In genomic region chr15:84313566-84313878, GRCm38 (mm10) we compare ENCODE assay signal across 9 mouse cellular contexts. TPM values are rescaled to one million over a fixed set of nuclear protein-coding genes. Genes with fewer than 3 reads are reported as not detected.
DNase-seq lines count a peak whose midpoint lies in the region; ATAC-seq and TF ChIP-seq lines count a peak whose summit lies in the region.
"Had no signal": no experiment of that assay in that cellular context is flagged by ENCODE, and none has a peak within 500 bp of the region (broad histone marks: within the 10 kb centered on the region; RNA-seq: fewer than 3 reads in every experiment).

No protein-coding gene starts in this region.

- no peaks in the 10 kb centered on the region for H3K27me3 ChIP-seq in heart, embryonic 13.5 days (replicated peaks)
- H3K27me3 ChIP-seq in limb, embryonic 15.5 days = no peaks in the 10 kb centered on the region
- H3K27me3 ChIP-seq in spleen, adult 2 months (ENCODE audit: control insufficient read depth, insufficient read depth, low read length) = no peaks in the 10 kb centered on the region
- no peaks in the 10 kb centered on the region for H3K27me3 ChIP-seq in forebrain, embryonic 15.5 days

- WGBS in heart, embryonic 13.5 days = 43% methylated on average over 9 of the region's 9 CpGs
- WGBS in limb, embryonic 15.5 days = 15% methylated on average over 9 of the region's 9 CpGs
- 11% methylated on average over 9 of the region's 9 CpGs for WGBS in spleen, adult 2 months
- 31% methylated on average over 9 of the region's 9 CpGs for WGBS in forebrain, embryonic 15.5 days

- peaks cover 51% of the 10 kb centered on the region for H3K4me1 ChIP-seq in heart, embryonic 13.5 days
- H3K4me1 ChIP-seq in limb, embryonic 15.5 days = peaks cover 37% of the 10 kb centered on the region
- H3K4me1 ChIP-seq in spleen, adult 2 months (ENCODE audit: control insufficient read depth, insufficient read depth, insufficient read length) = peaks cover 30% of the 10 kb centered on the region; the same call in 1 of the 2 replicates
- H3K4me1 ChIP-seq in forebrain, embryonic 15.5 days = peaks cover 42% of the 10 kb centered on the region

- DNase-seq in heart, adult 9 months (ENCODE audit: low spot score in 2 of 2) = no peak
- peak; percentile 72 for DNase-seq in T-cell, adult 2 months (ENCODE audit: low spot score)
- DNase-seq in spleen, adult 2 months (ENCODE audit: low read depth in 1 of 2, low spot score in 2 of 2) = peak; percentile 34 to 65

- no peak overlapping the region for H3K4me3 ChIP-seq in heart, embryonic 13.5 days
- H3K4me3 ChIP-seq in limb, embryonic 15.5 days = no peak overlapping the region
- no peak overlapping the region for H3K4me3 ChIP-seq in spleen, adult 2 months (ENCODE audit: extremely low read depth, insufficient read depth, insufficient read length)
- H3K4me3 ChIP-seq in forebrain, embryonic 15.5 days = no peak overlapping the region

- no peak overlapping the region for H3K4me2 ChIP-seq in heart, embryonic 13.5 days
- H3K4me2 ChIP-seq in limb, embryonic 15.5 days = no peak overlapping the region
- H3K4me2 ChIP-seq in forebrain, embryonic 15.5 days (replicated peaks) = no peak overlapping the region

- H3K9me3 ChIP-seq in heart, embryonic 13.5 days = no peaks in the 10 kb centered on the region
- H3K9me3 ChIP-seq in limb, embryonic 15.5 days = no peaks in the 10 kb centered on the region
- no peaks in the 10 kb centered on the region for H3K9me3 ChIP-seq in forebrain, embryonic 15.5 days

- H3K9ac ChIP-seq in heart, embryonic 13.5 days = peak overlapping the region; percentile 40; the same call in 1 of the 2 replicates
- no peak overlapping the region for H3K9ac ChIP-seq in limb, embryonic 15.5 days
- no peak overlapping the region for H3K9ac ChIP-seq in forebrain, embryonic 15.5 days (replicated peaks)

- no peak for ATAC-seq in heart, embryonic 13.5 days (ENCODE audit: extremely low read depth, insufficient number of reproducible peaks, low FRiP score, low TSS enrichment)
- ATAC-seq in limb, embryonic 15.5 days (ENCODE audit: insufficient number of reproducible peaks, low FRiP score, low TSS enrichment, low read depth) = peak; percentile 51
- no peak for ATAC-seq in cerebellum, adult (ENCODE audit: insufficient number of reproducible peaks, low FRiP score, low TSS enrichment)
- ATAC-seq in forebrain, embryonic 15.5 days (replicated peaks) = no peak
- no peak for ATAC-seq in erythroblast, adult 5-6 weeks (replicated peaks; ENCODE audit: low FRiP score, poor library complexity, severe bottlenecking)

- peak overlapping the region; percentile 36; the same call in 1 of the 2 replicates for H3K27ac ChIP-seq in heart, embryonic 13.5 days (replicated peaks)
- peak overlapping the region; percentile 62 for H3K27ac ChIP-seq in limb, embryonic 15.5 days
- peak overlapping the region; percentile 79 for H3K27ac ChIP-seq in spleen, adult 2 months (ENCODE audit: insufficient read depth, low read length)
- no peak overlapping the region for H3K27ac ChIP-seq in forebrain, embryonic 15.5 days (replicated peaks)

- no peak for TF ChIP-seq CTCF in spleen, adult 2 months (IDR thresholded peaks at IDR 0.05; ENCODE audit: extremely low read depth, insufficient read depth, insufficient read length, insufficient replicate concordance)

- 0 out of 2 replicates have a peak, but pooled peaks cover 5% of the 10 kb centered on the region for H3K36me3 ChIP-seq in heart, embryonic 13.5 days
- no peaks in the 10 kb centered on the region for H3K36me3 ChIP-seq in limb, embryonic 15.5 days
- H3K36me3 ChIP-seq in spleen, adult 2 months (ENCODE audit: control insufficient read depth, insufficient read depth, low read length) = no peaks in the 10 kb centered on the region
- no peaks in the 10 kb centered on the region for H3K36me3 ChIP-seq in forebrain, embryonic 15.5 days
- H3K36me3 ChIP-seq: G1E had no signal

- TF ChIP-seq POLR2A in spleen, adult 2 months (IDR thresholded peaks at IDR 0.05; ENCODE audit: low read depth, low read length) = no peak

RNA-seq across cellular contexts. Expression of gene Parvg, which starts 10.3 kb away (rescaled TPM):
- 1.2 and 1.5 TPM in 2 replicates for polyA plus RNA-seq in heart, embryonic 13.5 days (2015; fragmentation: Nextera tagmentation; extraction: Ambion mirVana)
- 3.7 and 4.3 TPM in 2 replicates for polyA plus RNA-seq in limb, embryonic 15.5 days (2015; fragmentation: Nextera tagmentation; extraction: Ambion mirVana)
- 75.0 and 77.1 TPM in 2 replicates for polyA plus RNA-seq in spleen, adult 2 months (2012; rRNA removed)
- 0.75 and 1.0 TPM in 2 replicates for polyA plus RNA-seq in forebrain, embryonic 15.5 days (2015; fragmentation: Nextera tagmentation; extraction: Ambion mirVana)
- total RNA-seq in erythroblast, adult 5-6 weeks (2015; ENCODE audit: low replicate concordance) = 19.0 and 34.7 TPM in 2 replicates
- total RNA-seq in erythroblast, adult 5-6 weeks (2017; ENCODE audit: low replicate concordance) = 31.6 and 48.8 TPM in 2 replicates
- total RNA-seq: G1E had no signal

Comparison
In these comparisons a context has a peak if more than half of its experiments do, and no peak if none do; other contexts are left out.
1. DNase-seq: peak in T-cell, adult 2 months (single experiment) and spleen, adult 2 months (2 of 2); none in heart, adult 9 months (0 of 2).
2. RNA of gene Parvg, which starts 10.3 kb away (polyA plus RNA-seq): 75.0 to 77.1 TPM in spleen, adult 2 months; 3.7 to 4.3 TPM in limb, embryonic 15.5 days, 1.2 to 1.5 TPM in heart, embryonic 13.5 days and 0.75 to 1.0 TPM in forebrain, embryonic 15.5 days; every median in the first group is over 10 times any median in the second.